Mouse (Mus musculus): ENCODE data around the gene Lnpep. TPM values are rescaled to one million over a fixed set of nuclear protein-coding genes. Genes with fewer than 3 reads are reported as not detected.
A peak's percentile ranks its signal among the peaks of the same experiment; 100 is the strongest.

The Lnpep gene
- polyA plus RNA-seq, 1 experiment: 3.4 TPM

DNA sequence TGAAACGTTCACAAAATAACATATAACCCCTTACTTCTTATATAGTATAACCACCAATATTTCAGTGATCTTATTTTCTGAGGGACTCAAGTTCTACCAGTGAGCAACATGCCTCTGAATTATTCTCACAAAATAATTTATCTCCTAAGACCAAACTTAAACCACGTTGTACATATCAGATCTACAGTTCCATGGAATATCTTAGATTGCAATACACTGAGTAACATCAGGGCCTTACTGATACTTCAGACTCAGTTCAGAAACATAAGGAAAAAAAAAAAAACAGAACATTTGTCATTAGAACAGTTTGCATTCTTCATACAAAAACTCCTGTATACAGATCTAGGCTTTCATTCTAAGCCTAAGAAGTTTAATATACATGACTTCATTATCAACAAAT lies 26.5 kb downstream of the Lnpep start:
- no peaks in the 10 kb centered on the region for H3K27me3 ChIP-seq (ENCODE audit: control insufficient read depth, insufficient read depth, low read length)
- H3K27ac ChIP-seq (ENCODE audit: insufficient read depth, low read depth, low read length): no peak overlapping the region
- H3K4me1 ChIP-seq (ENCODE audit: control insufficient read depth, insufficient read depth, insufficient read length, low read length): peaks cover 7% of the 10 kb centered on the region; the same call in 1 of the 2 replicates
- no peak overlapping the region for H3K4me3 ChIP-seq (ENCODE audit: low read depth, low read length)
- H3K36me3 ChIP-seq (ENCODE audit: control insufficient read depth, insufficient read depth, low read length): no peaks in the 10 kb centered on the region
- WGBS: 73% methylated on average over 2 of the region's 2 CpGs
- TF ChIP-seq CTCF (IDR thresholded peaks at IDR 0.05; ENCODE audit: extremely low read depth, insufficient read length, insufficient replicate concordance, low read depth, low read length) (no peak), POLR2A (IDR thresholded peaks at IDR 0.05; ENCODE audit: low read depth, low read length) (no peak)

DNA sequence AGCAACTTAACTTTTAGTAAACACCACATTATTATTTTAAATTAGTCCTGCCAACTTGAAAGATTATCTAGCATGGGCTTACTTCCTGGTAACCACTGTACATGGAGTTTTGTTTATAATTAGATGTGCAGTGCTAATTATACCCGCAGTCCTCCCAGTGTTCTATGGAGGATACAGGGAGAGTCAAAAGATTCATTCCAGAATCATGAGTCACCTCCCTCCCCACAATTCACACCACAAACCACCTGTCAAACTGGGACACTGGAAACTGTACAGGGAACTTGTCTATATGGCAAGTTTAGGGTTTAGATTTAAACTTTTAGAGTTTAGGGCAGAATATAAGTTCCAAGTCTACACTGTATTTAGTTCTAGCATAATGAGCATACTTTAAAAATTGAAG lies 31.9 kb downstream of the Lnpep start:
- Histone ChIP-seq H3K27me3 (ENCODE audit: control insufficient read depth, insufficient read depth, low read length) (no peaks in the 10 kb centered on the region), H3K4me1 (ENCODE audit: control insufficient read depth, insufficient read depth, insufficient read length, low read length) (peaks cover 2% of the 10 kb centered on the region; the same call in 1 of the 2 replicates), H3K4me3 (ENCODE audit: low read depth, low read length) (no peak overlapping the region), H3K36me3 (ENCODE audit: control insufficient read depth, insufficient read depth, low read length) (no peaks in the 10 kb centered on the region), H3K27ac (ENCODE audit: insufficient read depth, low read depth, low read length) (no peak overlapping the region)
- TF ChIP-seq POLR2A (IDR thresholded peaks at IDR 0.05; ENCODE audit: low read depth, low read length) (no peak), CTCF (IDR thresholded peaks at IDR 0.05; ENCODE audit: extremely low read depth, insufficient read length, insufficient replicate concordance, low read depth, low read length) (no peak)
- WGBS: 12% methylated on average over 1 of the region's 1 CpGs

DNA sequence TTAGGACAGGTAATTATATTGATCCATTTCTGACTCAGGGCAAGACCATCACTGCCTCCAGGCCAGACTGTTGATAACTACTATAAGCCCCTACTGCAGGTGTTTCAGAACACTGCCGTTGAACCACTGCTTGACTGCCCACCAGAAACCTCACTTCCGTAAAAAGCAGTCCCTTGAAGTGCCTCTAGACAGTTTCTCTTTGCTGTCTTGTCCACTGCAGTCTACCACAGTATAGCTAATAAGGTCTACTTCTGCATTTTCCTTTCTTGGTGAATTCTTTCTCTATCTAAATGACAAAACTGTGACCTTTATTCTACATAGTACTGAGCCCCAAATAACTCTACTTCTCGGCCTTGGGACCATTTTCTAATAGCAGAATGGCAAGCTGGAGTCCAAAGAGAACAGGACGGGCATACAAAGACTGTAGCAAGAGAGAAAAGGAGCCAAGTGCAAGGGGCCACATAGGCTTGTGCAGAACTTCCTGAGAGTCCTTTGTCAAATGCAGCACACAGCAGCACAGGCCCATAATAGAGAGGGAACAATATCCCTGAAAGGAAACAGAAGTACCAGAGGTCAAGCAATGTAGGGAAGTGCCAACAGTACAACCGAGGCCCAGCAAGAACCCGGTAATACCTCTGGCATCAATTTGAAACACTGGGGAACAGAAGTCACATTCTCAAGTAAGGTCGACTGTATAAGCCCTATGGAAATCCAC lies 37.4 kb downstream of the Lnpep start:
- Histone ChIP-seq H3K4me3 (ENCODE audit: low read depth, low read length) (no peak overlapping the region), H3K36me3 (ENCODE audit: control insufficient read depth, insufficient read depth, low read length) (no peaks in the 10 kb centered on the region), H3K4me1 (ENCODE audit: control insufficient read depth, insufficient read depth, insufficient read length, low read length) (peaks cover 2% of the 10 kb centered on the region; the same call in 1 of the 2 replicates), H3K27ac (ENCODE audit: insufficient read depth, low read depth, low read length) (0 out of 2 replicates have a peak overlapping the region, but pooled peaks have one; percentile 4), H3K27me3 (ENCODE audit: control insufficient read depth, insufficient read depth, low read length) (no peaks in the 10 kb centered on the region)
- no peak for TF ChIP-seq CTCF (IDR thresholded peaks at IDR 0.05; ENCODE audit: extremely low read depth, insufficient read length, insufficient replicate concordance, low read depth, low read length)
- TF ChIP-seq POLR2A (IDR thresholded peaks at IDR 0.05; ENCODE audit: low read depth, low read length): no peak
- 71% methylated on average over 7 of the region's 7 CpGs for WGBS

DNA sequence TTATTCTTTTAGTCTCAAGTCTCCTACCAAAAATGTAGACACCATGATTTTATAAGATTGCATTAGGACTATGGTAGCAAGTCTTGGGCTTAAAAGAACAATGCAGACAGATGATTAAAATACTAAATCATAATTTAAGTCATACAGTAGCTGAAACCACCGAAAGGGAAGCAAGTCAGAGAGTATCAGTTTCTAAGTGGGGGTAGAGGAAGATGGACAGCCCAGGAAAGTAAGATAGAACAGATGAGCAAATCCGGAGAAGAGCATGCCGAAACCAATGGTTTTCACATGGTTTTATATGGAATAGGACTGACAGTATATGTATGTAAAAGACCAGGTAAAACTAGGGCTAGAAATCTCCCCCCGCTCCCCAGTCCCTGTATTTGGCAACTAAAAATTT lies 39.7 kb downstream of the Lnpep start:
- no peaks in the 10 kb centered on the region for H3K27me3 ChIP-seq (ENCODE audit: control insufficient read depth, insufficient read depth, low read length)
- 80% methylated on average over 4 of the region's 4 CpGs for WGBS
- no peak overlapping the region for H3K27ac ChIP-seq (ENCODE audit: insufficient read depth, low read depth, low read length)
- no peak overlapping the region for H3K4me3 ChIP-seq (ENCODE audit: low read depth, low read length)
- no peaks in the 10 kb centered on the region; the same call in 1 of the 2 replicates for H3K36me3 ChIP-seq (ENCODE audit: control insufficient read depth, insufficient read depth, low read length)
- TF ChIP-seq POLR2A (IDR thresholded peaks at IDR 0.05; ENCODE audit: low read depth, low read length): no peak
- no peak for TF ChIP-seq CTCF (IDR thresholded peaks at IDR 0.05; ENCODE audit: extremely low read depth, insufficient read length, insufficient replicate concordance, low read depth, low read length)
- H3K4me1 ChIP-seq (ENCODE audit: control insufficient read depth, insufficient read depth, insufficient read length, low read length): peaks cover 2% of the 10 kb centered on the region; the same call in 1 of the 2 replicates

DNA sequence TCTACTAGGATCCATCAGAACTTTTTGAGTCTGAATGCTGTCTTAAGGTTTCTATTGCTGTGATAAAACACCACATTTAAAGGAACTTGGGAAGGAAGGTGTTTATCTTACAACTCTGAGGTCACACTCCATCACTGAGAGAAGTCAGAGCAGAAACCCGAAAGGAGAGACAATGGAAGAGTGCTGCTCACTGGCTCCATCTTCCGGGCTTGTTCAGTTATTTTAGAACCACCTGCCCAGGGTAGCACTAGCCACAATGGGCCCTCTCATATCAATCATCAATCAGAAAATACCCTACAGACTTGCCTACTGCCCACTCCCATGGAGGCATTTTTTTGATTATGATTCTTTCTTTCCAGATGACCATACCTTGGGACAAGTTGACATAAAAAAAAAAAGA lies 41.0 kb downstream of the Lnpep start:
- Histone ChIP-seq H3K4me1 (ENCODE audit: control insufficient read depth, insufficient read depth, insufficient read length, low read length) (peaks cover 2% of the 10 kb centered on the region; the same call in 1 of the 2 replicates), H3K27me3 (ENCODE audit: control insufficient read depth, insufficient read depth, low read length) (no peaks in the 10 kb centered on the region), H3K27ac (ENCODE audit: insufficient read depth, low read depth, low read length) (no peak overlapping the region), H3K4me3 (ENCODE audit: low read depth, low read length) (no peak overlapping the region), H3K36me3 (ENCODE audit: control insufficient read depth, insufficient read depth, low read length) (peaks cover 2% of the 10 kb centered on the region)
- TF ChIP-seq CTCF (IDR thresholded peaks at IDR 0.05; ENCODE audit: extremely low read depth, insufficient read length, insufficient replicate concordance, low read depth, low read length) (no peak), POLR2A (IDR thresholded peaks at IDR 0.05; ENCODE audit: low read depth, low read length) (no peak)
- 67% methylated on average over 2 of the region's 2 CpGs for WGBS

DNA sequence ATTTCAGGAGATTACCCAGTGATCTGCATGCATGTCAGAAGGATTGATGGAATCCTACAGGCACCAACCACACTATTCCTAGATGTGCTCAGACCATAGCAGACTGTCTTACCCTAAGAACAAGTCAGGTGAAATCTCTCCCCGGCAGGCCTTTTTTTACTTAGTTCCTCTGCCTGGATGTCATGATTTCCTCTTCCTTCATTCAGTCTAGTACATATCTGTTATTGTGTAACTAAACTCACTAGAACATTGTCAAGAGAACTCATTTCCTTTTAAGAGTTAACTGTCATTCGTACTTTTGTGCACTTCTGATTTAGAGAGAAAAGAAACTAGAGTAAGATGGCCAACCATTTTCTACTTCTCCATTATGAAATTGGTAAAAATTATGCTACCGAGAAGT lies 43.6 kb downstream of the Lnpep start:
- Histone ChIP-seq H3K27me3 (ENCODE audit: control insufficient read depth, insufficient read depth, low read length) (no peaks in the 10 kb centered on the region), H3K4me1 (ENCODE audit: control insufficient read depth, insufficient read depth, insufficient read length, low read length) (no peaks in the 10 kb centered on the region; the same call in 1 of the 2 replicates), H3K4me3 (ENCODE audit: low read depth, low read length) (no peak overlapping the region), H3K27ac (ENCODE audit: insufficient read depth, low read depth, low read length) (no peak overlapping the region), H3K36me3 (ENCODE audit: control insufficient read depth, insufficient read depth, low read length) (peaks cover 11% of the 10 kb centered on the region)
- WGBS: 72% methylated on average over 3 of the region's 3 CpGs
- TF ChIP-seq POLR2A (IDR thresholded peaks at IDR 0.05; ENCODE audit: low read depth, low read length): no peak
- no peak for TF ChIP-seq CTCF (IDR thresholded peaks at IDR 0.05; ENCODE audit: extremely low read depth, insufficient read length, insufficient replicate concordance, low read depth, low read length)

DNA sequence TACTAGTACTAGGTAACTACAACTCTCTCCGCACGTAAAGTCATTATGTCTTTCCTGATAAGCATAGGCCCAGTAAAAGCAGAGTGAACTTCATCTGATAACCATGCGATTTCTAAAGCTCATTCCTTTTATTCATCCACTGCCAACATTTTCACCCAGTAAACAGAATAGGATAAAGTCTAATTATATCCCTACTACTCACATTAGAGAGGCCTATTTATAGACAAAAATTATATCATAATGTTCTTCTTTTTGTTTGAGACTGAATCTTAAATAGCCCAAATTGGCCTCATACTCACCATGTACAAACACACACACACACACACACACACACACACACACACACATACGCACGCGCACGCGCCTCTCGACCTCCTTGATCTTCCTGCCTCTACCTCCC lies 48.5 kb downstream of the Lnpep start:
- H3K36me3 ChIP-seq (ENCODE audit: control insufficient read depth, insufficient read depth, low read length): peaks cover 34% of the 10 kb centered on the region
- H3K4me3 ChIP-seq (ENCODE audit: low read depth, low read length): no peak overlapping the region
- no peak overlapping the region for H3K27ac ChIP-seq (ENCODE audit: insufficient read depth, low read depth, low read length)
- no peaks in the 10 kb centered on the region for H3K27me3 ChIP-seq (ENCODE audit: control insufficient read depth, insufficient read depth, low read length)
- H3K4me1 ChIP-seq (ENCODE audit: control insufficient read depth, insufficient read depth, insufficient read length, low read length): no peaks in the 10 kb centered on the region; the same call in 1 of the 2 replicates
- TF ChIP-seq POLR2A (IDR thresholded peaks at IDR 0.05; ENCODE audit: low read depth, low read length): no peak
- 82% methylated on average over 9 of the region's 9 CpGs for WGBS

Data from small intestine, adult 2 months (tissue).